Mouse (Mus musculus) heart, embryonic 14.5 days (tissue): ENCODE measurements at regions not wholly inside any gene's neighbourhood (a gene's known extent, or its start where the extent isn't known, plus 50 kb on each side); places are given as distances from the start of the nearest gene placed in this dataset.

Source experiments
- ATAC-seq: fragments of 200-750 bp; cut with Nextera tagmentation; 2 replicates; pipeline ENCODE4 v1.8.0; 2017; ENCODE audit warnings: low read depth, moderate TSS enrichment; ENCODE audit not compliant: insufficient number of reproducible peaks, insufficient read depth, low FRiP score
- H3K27ac ChIP-seq, 2 experiments: fragments of 200-500 bp in 1 of 2; fragments of 300-500 bp in 1 of 2; sonication (generic) in 1 of 2; replicated peaks in 1 of 2; 2 replicates each; pipeline ENCODE4 v1.5.1; 2012 to 2014; ENCODE audit warnings: low read depth in 2 of 2, low read length in 2 of 2, control low read depth in 1 of 2, mild to moderate bottlenecking in 1 of 2, mixed read lengths in 1 of 2; ENCODE audit not compliant: control insufficient read depth in 1 of 2, insufficient read depth in 1 of 2
- H3K27me3 ChIP-seq: fragments of 300-500 bp; sonication (generic); 2 replicates; pipeline ENCODE4 v1.6.1; 2014; ENCODE audit warnings: mild to moderate bottlenecking, low read length, control low read depth; ENCODE audit not compliant: control insufficient read depth, insufficient read depth
- H3K36me3 ChIP-seq: fragments of 300-500 bp; sonication (generic); 2 replicates; pipeline ENCODE4 v1.6.1; 2014; ENCODE audit warnings: mild to moderate bottlenecking, control low read depth, low read length, mixed read lengths; ENCODE audit not compliant: control insufficient read depth, insufficient read depth
- H3K4me1 ChIP-seq, 2 experiments: fragments of 200-500 bp in 1 of 2; fragments of 300-500 bp in 1 of 2; sonication (generic) in 1 of 2; 2 replicates each; pipeline ENCODE4 v1.6.1; 2012 to 2014; ENCODE audit warnings: low read length in 2 of 2, control low read depth in 1 of 2, mixed read lengths in 1 of 2; ENCODE audit not compliant: control insufficient read depth in 2 of 2, insufficient read depth in 2 of 2
- H3K4me2 ChIP-seq: fragments of 300-500 bp; sonication (generic); 2 replicates; pipeline ENCODE4 v1.6.1; 2014; ENCODE audit warnings: mild to moderate bottlenecking, low read length
- H3K4me3 ChIP-seq, 2 experiments: fragments of 200-500 bp in 1 of 2; fragments of 300-500 bp in 1 of 2; sonication (generic) in 1 of 2; 2 replicates each; pipeline ENCODE4 v1.5.1; 2012 to 2014; ENCODE audit warnings: low read length in 2 of 2, mild to moderate bottlenecking in 2 of 2, control low read depth in 1 of 2, low read depth in 1 of 2, moderate library complexity in 1 of 2; ENCODE audit not compliant: control insufficient read depth in 1 of 2, insufficient read depth in 1 of 2
- H3K9ac ChIP-seq: fragments of 300-500 bp; sonication (generic); 2 replicates; pipeline ENCODE4 v1.6.1; 2014; ENCODE audit warnings: mild to moderate bottlenecking, low read length
- H3K9me3 ChIP-seq: fragments of 300-500 bp; sonication (generic); 2 replicates; pipeline ENCODE4 v1.6.1; 2016; ENCODE audit warnings: low read length, control low read depth; ENCODE audit not compliant: control insufficient read depth
- WGBS: fragments of 180-500 bp; shearing (Covaris S2); extraction: QIAGEN DNeasy Blood & Tissue Kit; methylation state at CpG from one replicate; pipeline ENCODE4 v1.1.7; 2014; 5-methylcytosine and 5-hydroxymethylcytosine counted together

DNA sequence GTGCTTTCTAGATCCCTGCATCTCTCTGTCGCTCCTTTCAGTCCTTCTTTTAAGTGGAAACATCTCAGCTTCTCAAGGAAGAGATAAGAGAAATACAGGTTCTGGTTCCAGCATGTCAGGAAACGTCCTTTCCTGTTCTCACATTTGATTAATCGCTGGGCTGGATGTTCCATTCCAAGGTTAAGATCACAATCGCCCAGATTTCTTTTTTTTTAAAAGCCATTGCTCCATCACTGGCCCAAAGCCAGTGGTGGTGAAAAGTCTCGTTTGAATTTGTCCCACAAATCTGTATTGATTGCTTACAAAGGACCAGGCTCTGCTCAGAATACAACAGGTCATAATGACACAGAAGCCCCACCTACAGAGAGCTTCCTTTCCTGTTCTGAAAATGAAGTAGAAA is 281.2 kb upstream of the Tank start:
- Histone ChIP-seq H3K36me3 (no peaks in the 10 kb centered on the region), H3K27me3 (no peaks in the 10 kb centered on the region), H3K4me1 (peaks cover 3 to 5% of the 10 kb centered on the region in 2 experiments; a peak in 3 of 4 replicates), H3K9me3 (no peaks in the 10 kb centered on the region), H3K4me2 (no peak overlapping the region), H3K27ac (no peak overlapping the region), H3K9ac (no peak overlapping the region), H3K4me3 (no peak overlapping the region)
- no peak for ATAC-seq
- WGBS: 28% methylated on average over 5 of the region's 5 CpGs

DNA sequence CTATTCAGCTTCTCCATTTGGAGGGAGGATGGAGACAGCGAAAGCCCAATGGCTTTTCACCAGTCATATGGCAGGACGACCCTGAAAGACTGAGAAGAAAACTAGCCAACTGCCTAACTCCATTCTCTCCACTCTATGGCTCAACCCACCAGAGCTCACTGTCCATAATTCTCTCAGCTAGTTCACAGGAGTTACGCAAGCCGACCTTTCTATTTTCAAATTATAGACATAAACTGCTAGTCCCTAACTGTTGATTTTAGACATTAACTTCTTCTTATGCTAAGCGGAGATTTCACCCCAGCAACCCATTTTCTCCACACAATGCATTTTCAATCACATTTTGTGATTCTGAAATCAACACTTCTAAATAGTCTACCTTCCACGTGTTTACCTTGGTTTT is 281.8 kb upstream of the Tank start:
- H3K4me3 ChIP-seq: no peak overlapping the region
- WGBS: 76% methylated on average over 6 of the region's 6 CpGs
- no peak overlapping the region for H3K9ac ChIP-seq
- no peaks in the 10 kb centered on the region for H3K36me3 ChIP-seq
- peaks cover 3 to 5% of the 10 kb centered on the region in 2 experiments; a peak in 3 of 4 replicates for H3K4me1 ChIP-seq
- no peak for ATAC-seq
- H3K9me3 ChIP-seq: no peaks in the 10 kb centered on the region
- H3K27ac ChIP-seq: peak overlapping the region in 1 of 2 experiments; percentile 16; a peak in 1 of 4 replicates
- H3K27me3 ChIP-seq: no peaks in the 10 kb centered on the region
- H3K4me2 ChIP-seq: no peak overlapping the region

DNA sequence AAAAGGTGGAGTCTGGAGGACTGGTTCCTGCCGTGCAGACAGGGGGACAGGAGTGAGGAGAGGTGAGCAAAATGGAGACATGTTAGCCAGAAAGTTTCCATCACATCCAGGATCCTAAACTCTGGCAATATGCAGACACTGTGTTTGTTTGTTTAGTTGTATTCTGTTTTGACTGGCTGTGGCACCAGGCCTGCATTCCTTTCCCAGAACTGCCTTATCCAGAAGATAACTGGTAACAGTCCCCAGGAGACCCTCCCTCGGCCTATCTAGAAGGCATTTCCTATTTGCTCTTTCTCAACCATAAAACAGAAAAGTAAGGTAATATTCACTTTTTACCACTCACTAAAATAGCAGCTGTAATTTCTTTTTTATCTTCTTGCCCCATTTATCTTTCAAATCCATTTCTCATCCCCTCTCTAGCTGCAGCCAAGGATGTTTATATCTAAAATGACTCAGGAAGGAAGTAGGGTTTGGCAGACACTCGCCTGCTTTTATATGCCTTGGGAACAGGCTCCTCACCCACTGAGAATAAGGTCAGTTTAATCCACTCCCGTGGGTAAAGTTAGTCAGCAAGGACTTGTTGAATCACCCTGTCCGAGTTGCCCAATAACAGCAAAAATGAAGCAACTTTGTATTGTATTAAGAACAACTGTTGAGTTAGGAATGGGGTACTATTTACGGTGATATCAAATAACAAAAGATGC is 283.0 kb upstream of the Tank start:
- no peaks in the 10 kb centered on the region for H3K36me3 ChIP-seq
- no peaks in the 10 kb centered on the region for H3K9me3 ChIP-seq
- H3K4me2 ChIP-seq: no peak overlapping the region
- H3K4me1 ChIP-seq: peaks cover 3 to 5% of the 10 kb centered on the region in 2 experiments; a peak in 3 of 4 replicates
- H3K27ac ChIP-seq: peak overlapping the region; percentile 46 to 56
- no peaks in the 10 kb centered on the region for H3K27me3 ChIP-seq
- WGBS: 34% methylated on average over 6 of the region's 6 CpGs
- no peak; the same call in 1 of the 2 replicates for ATAC-seq
- no peak overlapping the region for H3K4me3 ChIP-seq
- H3K9ac ChIP-seq: no peak overlapping the region

DNA sequence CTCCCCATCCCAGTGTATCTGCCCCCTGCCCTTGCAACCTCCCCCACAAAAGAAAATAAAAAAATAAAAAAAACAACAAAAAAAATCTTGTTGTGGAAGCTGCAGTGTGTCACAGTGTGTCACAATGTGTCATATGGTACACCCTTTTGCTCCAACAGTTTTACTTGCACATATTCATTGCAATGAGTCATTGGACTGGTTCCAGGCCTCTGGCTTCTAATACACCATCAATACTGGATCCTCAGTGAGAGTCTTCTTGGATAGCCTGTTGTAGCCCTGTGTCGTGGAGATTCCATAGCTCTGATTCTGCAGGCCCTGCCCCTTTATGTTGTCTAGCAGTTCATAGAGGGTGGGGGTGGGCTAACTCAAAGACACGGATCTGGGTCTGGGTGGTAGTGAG is 290.1 kb upstream of the Tank start:
- no peak overlapping the region for H3K27ac ChIP-seq
- 69% methylated on average over 2 of the region's 2 CpGs for WGBS
- H3K9me3 ChIP-seq: no peaks in the 10 kb centered on the region
- H3K4me1 ChIP-seq: no peaks in the 10 kb centered on the region
- H3K36me3 ChIP-seq: no peaks in the 10 kb centered on the region
- no peak overlapping the region for H3K4me3 ChIP-seq
- no peak for ATAC-seq
- no peak overlapping the region for H3K9ac ChIP-seq
- H3K27me3 ChIP-seq: no peaks in the 10 kb centered on the region
- H3K4me2 ChIP-seq: no peak overlapping the region

DNA sequence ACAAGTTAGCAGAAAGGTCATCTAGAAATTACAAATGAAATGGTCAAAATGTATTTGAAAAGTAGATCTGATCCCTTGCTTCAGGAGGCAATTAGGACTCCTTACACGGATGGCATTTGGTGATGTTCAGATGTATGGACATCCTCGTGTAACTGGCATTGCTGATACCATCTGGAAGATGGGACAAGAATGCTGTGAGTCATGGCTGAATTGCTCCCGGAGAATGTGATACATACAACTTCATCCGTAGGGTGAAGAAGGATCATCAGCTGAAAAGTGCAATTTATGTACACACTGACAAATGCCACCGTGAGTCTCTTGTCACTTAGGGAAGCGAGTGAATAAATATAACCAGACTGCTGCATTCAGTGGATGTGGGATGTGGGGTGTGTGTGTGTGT is 293.7 kb upstream of the Tank start:
- Histone ChIP-seq H3K4me1 (no peaks in the 10 kb centered on the region), H3K36me3 (no peaks in the 10 kb centered on the region), H3K27ac (no peak overlapping the region), H3K4me3 (no peak overlapping the region), H3K4me2 (no peak overlapping the region), H3K9me3 (no peaks in the 10 kb centered on the region), H3K27me3 (no peaks in the 10 kb centered on the region), H3K9ac (no peak overlapping the region)
- WGBS: 72% methylated on average over 6 of the region's 6 CpGs
- ATAC-seq: no peak

DNA sequence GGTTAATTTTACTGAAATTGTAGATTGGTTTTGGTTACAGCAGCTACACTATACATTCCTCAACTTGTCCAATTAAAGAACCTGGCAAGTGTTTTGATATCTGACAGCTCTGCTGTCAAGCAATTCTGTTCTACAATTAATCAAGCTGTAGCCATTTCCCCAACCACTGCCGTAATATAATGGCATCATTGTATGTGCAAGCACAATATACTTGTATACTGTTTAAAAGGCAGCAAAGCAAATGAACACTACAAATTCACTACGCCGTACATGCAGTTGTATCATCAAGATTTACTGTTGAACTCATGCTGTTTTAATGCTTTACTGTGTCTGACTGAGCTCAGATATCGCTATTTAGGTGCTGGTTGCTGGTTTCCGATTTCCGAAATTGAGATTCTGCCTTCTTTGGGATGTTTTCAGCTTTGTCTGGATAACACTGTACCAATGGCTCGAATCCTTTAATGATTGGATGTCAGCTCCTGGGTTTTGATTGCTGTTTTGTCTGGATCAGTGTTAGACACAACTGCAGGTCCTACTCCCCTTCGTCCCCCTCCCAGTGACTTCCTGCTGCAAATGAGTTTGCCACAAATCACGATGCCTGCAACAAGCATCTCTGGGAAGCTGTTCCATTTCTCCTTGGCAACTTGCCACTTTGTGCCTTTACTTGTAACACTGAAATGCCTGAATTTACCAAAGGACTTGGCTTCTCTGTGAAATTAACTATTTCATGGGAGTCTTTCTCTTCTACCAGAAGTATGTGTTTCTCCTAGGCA is 294.4 kb upstream of the Tank start:
- WGBS: 74% methylated on average over 9 of the region's 9 CpGs
- Histone ChIP-seq H3K27ac (no peak overlapping the region), H3K36me3 (no peaks in the 10 kb centered on the region), H3K9me3 (no peaks in the 10 kb centered on the region), H3K4me1 (no peaks in the 10 kb centered on the region), H3K9ac (no peak overlapping the region), H3K4me3 (no peak overlapping the region), H3K27me3 (no peaks in the 10 kb centered on the region), H3K4me2 (no peak overlapping the region)
- no peak for ATAC-seq

DNA sequence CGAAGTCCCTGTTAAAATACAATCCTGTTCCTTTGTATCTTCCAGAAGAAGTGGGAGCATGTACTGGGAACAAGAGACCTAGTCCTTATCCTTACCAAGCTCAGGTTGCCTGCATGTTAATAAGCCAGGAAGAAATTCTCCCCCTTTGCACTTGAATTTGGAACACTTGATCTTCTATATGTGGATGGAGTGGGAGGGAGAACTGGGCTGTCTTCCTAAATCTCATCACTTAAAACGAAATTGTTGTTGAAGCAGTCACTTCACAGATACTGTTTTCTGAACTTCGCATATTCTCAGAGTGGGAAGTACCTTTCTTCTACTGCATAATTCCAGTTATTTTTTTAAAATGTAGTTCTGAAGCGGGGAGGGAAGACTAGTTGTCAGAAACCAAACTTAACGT is 305.7 kb upstream of the Tank start:
- H3K36me3 ChIP-seq: no peaks in the 10 kb centered on the region
- no peaks in the 10 kb centered on the region for H3K9me3 ChIP-seq
- WGBS: 73% methylated on average over 5 of the region's 5 CpGs
- H3K27me3 ChIP-seq: no peaks in the 10 kb centered on the region
- ATAC-seq: no peak
- H3K4me2 ChIP-seq: no peak overlapping the region
- H3K4me1 ChIP-seq: peaks cover 0 to 9% of the 10 kb centered on the region in 2 experiments; a peak in 1 of 4 replicates
- H3K4me3 ChIP-seq: no peak overlapping the region
- H3K9ac ChIP-seq: no peak overlapping the region
- no peak overlapping the region for H3K27ac ChIP-seq
